Mouse (Mus musculus) lung, embryonic 16.5 days (tissue): ENCODE results near the gene Eftud2. TPM values are rescaled to one million over a fixed set of nuclear protein-coding genes. Genes with fewer than 3 reads are reported as not detected.

ENCODE experiments used
- polyA plus RNA-seq: library from polyadenylated mRNA; unstranded; fragments of >200 nt; fragmentation: Nextera tagmentation; extraction: Ambion mirVana; gene quantifications from 2 replicates; pipeline ENCODE4 v1.2.1, GENCODE M21; 2015

Gene Eftud2
- polyA plus RNA-seq, 1 experiment from 2014 or later = 183 TPM

Other genes with a start within 250 kb of the Eftud2 start
- 0.16 and 0.19 TPM in 2 replicates for gene Meioc, start 217.3 kb downstream of the Eftud2 start, polyA plus RNA-seq
- gene Ccdc43, start 183.2 kb downstream of the Eftud2 start, polyA plus RNA-seq = 45.9 and 47.5 TPM in 2 replicates
- 5.0 and 5.1 TPM in 2 replicates for gene Adam11, start 119.5 kb downstream of the Eftud2 start, polyA plus RNA-seq
- gene Gjc1, start 61.3 kb downstream of the Eftud2 start, polyA plus RNA-seq = 60.8 and 65.7 TPM in 2 replicates
- gene Higd1b, start 45.1 kb downstream of the Eftud2 start, polyA plus RNA-seq = 51.5 and 56.7 TPM in 2 replicates
- 3.9 and 5.4 TPM in 2 replicates for gene Ccdc103, start 219 bp upstream of the Eftud2 start, polyA plus RNA-seq
- gene Fam187a, start 4.2 kb upstream of the Eftud2 start, polyA plus RNA-seq = 0.09 TPM in 1 of 2 replicates, not detected in the other
- 0.18 and 0.63 TPM in 2 replicates for gene Gfap, start 19.9 kb upstream of the Eftud2 start, polyA plus RNA-seq
- gene Kif18b, start 44.1 kb upstream of the Eftud2 start, polyA plus RNA-seq = 13.7 and 14.0 TPM in 2 replicates
- 0.24 and 0.60 TPM in 2 replicates for gene C1ql1, start 65.7 kb upstream of the Eftud2 start, polyA plus RNA-seq
- 63.4 and 64.7 TPM in 2 replicates for gene Nmt1, start 147.2 kb upstream of the Eftud2 start, polyA plus RNA-seq
- gene Dcakd, start 147.3 kb upstream of the Eftud2 start, polyA plus RNA-seq = 140 and 161 TPM in 2 replicates
- gene Plcd3, start 220.7 kb upstream of the Eftud2 start, polyA plus RNA-seq = 3.1 and 3.3 TPM in 2 replicates
- 22.8 and 28.7 TPM in 2 replicates for gene Acbd4, start 220.7 kb upstream of the Eftud2 start, polyA plus RNA-seq
- 4.6 and 5.2 TPM in 2 replicates for gene Hexim1, start 235.2 kb upstream of the Eftud2 start, polyA plus RNA-seq